Mouse (Mus musculus) hindbrain, embryonic 14.5 days (tissue): Measurements from ENCODE around the gene Cdh13. TPM values are rescaled to one million over a fixed set of nuclear protein-coding genes. Genes with fewer than 3 reads are reported as not detected.

ENCODE experiments used
- ATAC-seq: fragments of 200-750 bp; cut with Nextera tagmentation; 2 replicates; pipeline ENCODE4 v1.8.0; 2017; ENCODE audit warnings: moderate number of reproducible peaks, mild to moderate bottlenecking, moderate TSS enrichment, moderate library complexity; ENCODE audit not compliant: low FRiP score
- DNase-seq: peaks from one replicate; pipeline ENCODE4 v3.0.0-alpha.2; 2015; ENCODE audit warnings: low spot score
- H3K27ac ChIP-seq: fragments of 300-500 bp; sonication (generic); 2 replicates; pipeline ENCODE4 v1.5.1; 2014; ENCODE audit warnings: mild to moderate bottlenecking, moderate library complexity
- H3K27me3 ChIP-seq: fragments of 300-500 bp; sonication (generic); 2 replicates; pipeline ENCODE4 v1.6.1; 2014; ENCODE audit warnings: mild to moderate bottlenecking, low read length, mixed read lengths; ENCODE audit not compliant: control insufficient read depth, insufficient read depth
- H3K36me3 ChIP-seq: fragments of 300-500 bp; sonication (generic); replicated peaks from 2 replicates; pipeline ENCODE4 v1.6.1; 2014; ENCODE audit not compliant: control insufficient read depth, insufficient read depth
- H3K4me1 ChIP-seq: fragments of 300-500 bp; sonication (generic); replicated peaks from 2 replicates; pipeline ENCODE4 v1.6.1; 2014; ENCODE audit warnings: antibody characterized with exemption, low read length, mixed read lengths; ENCODE audit not compliant: control insufficient read depth, insufficient read depth
- H3K4me2 ChIP-seq: fragments of 300-500 bp; sonication (generic); replicated peaks from 2 replicates; pipeline ENCODE4 v1.6.1; 2014; ENCODE audit warnings: mild to moderate bottlenecking, moderate library complexity
- H3K4me3 ChIP-seq: fragments of 300-500 bp; sonication (generic); replicated peaks from 2 replicates; pipeline ENCODE4 v1.5.1; 2014; ENCODE audit warnings: mild to moderate bottlenecking, low read length
- H3K9ac ChIP-seq: fragments of 300-500 bp; sonication (generic); 2 replicates; pipeline ENCODE4 v1.6.1; 2014
- H3K9me3 ChIP-seq: fragments of 300-500 bp; sonication (generic); 2 replicates; pipeline ENCODE4 v1.6.1; 2016; ENCODE audit warnings: low read length; ENCODE audit not compliant: control insufficient read depth
- WGBS: fragments of 180-500 bp; shearing (Covaris S2); extraction: QIAGEN DNeasy Blood & Tissue Kit; methylation state at CpG from one replicate; pipeline ENCODE4 v1.1.7; 2014; 5-methylcytosine and 5-hydroxymethylcytosine counted together
- polyA plus RNA-seq: library from polyadenylated mRNA; unstranded; fragments of >200 nt; fragmentation: Nextera tagmentation; extraction: Ambion mirVana; gene quantifications from 2 replicates; pipeline ENCODE4 v1.2.1, GENCODE M21; 2014

The Cdh13 gene
- polyA plus RNA-seq, 1 experiment from 2014 or later, result 134 TPM

DNA sequence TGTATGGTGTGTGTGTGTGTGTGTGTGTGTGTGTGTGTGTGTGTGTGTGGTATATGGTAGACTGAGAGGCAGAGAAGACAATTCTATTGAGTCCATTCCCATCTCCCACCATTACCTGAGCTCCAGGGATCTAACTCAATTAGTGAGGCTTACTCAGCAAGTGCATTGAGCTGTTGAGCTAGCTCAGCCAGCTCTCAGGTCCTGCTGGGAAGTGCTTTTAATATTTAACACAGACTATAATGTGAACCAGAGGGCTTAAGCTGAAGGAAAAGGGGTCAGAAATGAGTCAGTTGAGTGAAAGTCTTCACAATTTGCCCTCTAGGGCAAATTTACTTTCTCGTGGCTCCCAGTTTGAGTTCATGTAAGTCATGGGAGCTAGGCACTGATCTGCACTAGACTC, 297.7 kb downstream of the Cdh13 start:
- Histone ChIP-seq H3K27me3 (no peaks in the 10 kb centered on the region), H3K4me3 (no peak overlapping the region), H3K9ac (no peak overlapping the region), H3K36me3 (no peaks in the 10 kb centered on the region), H3K27ac (no peak overlapping the region), H3K4me2 (no peak overlapping the region), H3K9me3 (no peaks in the 10 kb centered on the region), H3K4me1 (no peaks in the 10 kb centered on the region)
- WGBS, result 86% methylated on average over 1 of the region's 1 CpGs
- DNase-seq (no peak), ATAC-seq (no peak)

DNA sequence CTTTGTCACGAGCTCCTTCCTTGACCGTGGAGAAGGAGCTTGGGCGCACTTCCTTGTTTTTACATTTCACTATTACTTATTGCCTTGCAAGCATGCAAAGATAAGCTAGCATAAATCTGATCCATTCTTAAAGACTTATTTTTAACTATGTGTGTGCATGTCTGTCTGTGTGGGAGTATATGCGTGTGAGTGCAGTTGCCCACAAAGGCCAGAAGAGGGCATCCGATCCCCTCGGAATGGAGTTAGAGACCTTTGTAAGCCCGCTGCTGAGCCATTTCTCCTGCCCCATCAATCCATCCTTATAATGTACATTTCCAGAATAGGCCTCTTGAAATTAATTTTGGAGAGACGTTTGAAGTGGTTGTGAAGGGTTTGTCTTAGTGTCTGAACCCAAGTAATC, 298.7 kb downstream of the Cdh13 start:
- no peak for ATAC-seq
- Histone ChIP-seq H3K27me3 (no peaks in the 10 kb centered on the region), H3K4me3 (no peak overlapping the region), H3K9ac (no peak overlapping the region), H3K9me3 (no peaks in the 10 kb centered on the region), H3K27ac (no peak overlapping the region), H3K36me3 (no peaks in the 10 kb centered on the region), H3K4me1 (no peaks in the 10 kb centered on the region), H3K4me2 (no peak overlapping the region)
- WGBS, result 96% methylated on average over 8 of the region's 8 CpGs
- DNase-seq, result no peak

DNA sequence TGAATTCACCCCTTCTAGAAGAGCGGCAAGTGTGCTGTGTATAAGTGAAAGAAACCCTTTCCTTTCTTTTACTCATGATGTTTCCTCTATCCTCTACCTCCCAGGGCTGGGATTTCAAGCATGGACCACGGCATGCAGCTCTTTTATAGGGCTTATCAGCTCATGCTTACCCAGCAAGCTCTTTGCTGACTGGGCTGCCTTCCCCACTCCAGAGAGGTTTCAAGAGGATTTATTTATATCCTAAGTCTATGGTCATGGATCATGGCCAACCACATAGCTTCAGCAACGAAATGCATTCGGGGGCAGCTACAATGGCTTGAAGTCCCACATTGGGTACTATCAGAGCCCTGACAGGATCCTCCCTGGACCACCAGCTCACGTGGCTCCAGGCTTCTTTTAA, 304.4 kb downstream of the Cdh13 start:
- no peak overlapping the region for H3K9ac ChIP-seq
- no peaks in the 10 kb centered on the region for H3K36me3 ChIP-seq
- H3K4me3 ChIP-seq, result no peak overlapping the region
- DNase-seq (no peak), ATAC-seq (no peak)
- no peak overlapping the region for H3K27ac ChIP-seq
- H3K27me3 ChIP-seq, result no peaks in the 10 kb centered on the region
- no peaks in the 10 kb centered on the region for H3K9me3 ChIP-seq
- no peak overlapping the region for H3K4me2 ChIP-seq
- no peaks in the 10 kb centered on the region for H3K4me1 ChIP-seq
- 89% methylated on average over 5 of the region's 5 CpGs for WGBS

DNA sequence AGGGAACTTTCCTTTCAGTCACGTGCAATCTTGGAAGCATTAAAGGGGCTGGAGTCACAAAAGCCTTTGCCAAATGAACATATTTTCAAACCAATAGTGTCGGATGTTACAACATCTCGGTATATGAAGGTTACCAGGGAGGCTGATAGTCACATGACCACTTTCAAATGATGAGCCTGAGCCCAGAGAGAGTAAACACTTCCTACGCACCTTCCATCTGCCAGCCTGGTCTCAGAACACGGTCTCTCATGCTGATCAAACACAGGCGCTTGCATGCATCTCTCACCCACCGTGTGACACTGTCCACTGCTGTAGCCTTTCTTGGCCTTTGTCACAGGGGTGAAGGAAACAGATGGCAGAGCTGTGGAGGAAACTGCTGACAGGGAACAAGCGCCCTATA, 313.3 kb downstream of the Cdh13 start:
- ATAC-seq (no peak), DNase-seq (no peak)
- WGBS, result 83% methylated on average over 8 of the region's 8 CpGs
- Histone ChIP-seq H3K36me3 (no peaks in the 10 kb centered on the region), H3K27me3 (no peaks in the 10 kb centered on the region), H3K4me3 (no peak overlapping the region), H3K9me3 (no peaks in the 10 kb centered on the region), H3K4me2 (no peak overlapping the region), H3K9ac (no peak overlapping the region), H3K27ac (no peak overlapping the region), H3K4me1 (no peaks in the 10 kb centered on the region)

DNA sequence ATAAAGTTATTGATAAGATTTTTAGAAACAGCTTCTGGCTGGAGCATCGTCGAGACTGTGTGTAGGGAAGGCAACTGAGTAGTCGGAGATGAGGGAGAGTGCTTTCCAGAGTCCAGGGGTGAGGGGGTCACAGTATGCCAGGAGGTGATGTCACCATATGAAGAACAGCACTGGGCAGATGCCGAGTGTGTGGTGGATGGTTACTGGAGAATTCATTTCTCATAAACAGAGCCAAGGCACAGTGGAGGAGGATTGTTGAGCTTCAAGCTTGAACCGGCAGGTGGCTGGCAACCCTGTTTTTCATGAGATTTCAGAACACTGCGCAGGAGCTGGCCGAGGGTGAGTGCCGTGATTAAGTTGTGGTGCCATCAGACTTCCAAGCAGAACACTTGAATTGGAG, 317.8 kb downstream of the Cdh13 start:
- WGBS, result 85% methylated on average over 8 of the region's 8 CpGs
- Histone ChIP-seq H3K4me1 (no peaks in the 10 kb centered on the region), H3K27ac (no peak overlapping the region), H3K4me2 (no peak overlapping the region), H3K27me3 (no peaks in the 10 kb centered on the region), H3K4me3 (no peak overlapping the region), H3K9ac (no peak overlapping the region), H3K36me3 (no peaks in the 10 kb centered on the region), H3K9me3 (no peaks in the 10 kb centered on the region)
- no peak for DNase-seq
- no peak for ATAC-seq

DNA sequence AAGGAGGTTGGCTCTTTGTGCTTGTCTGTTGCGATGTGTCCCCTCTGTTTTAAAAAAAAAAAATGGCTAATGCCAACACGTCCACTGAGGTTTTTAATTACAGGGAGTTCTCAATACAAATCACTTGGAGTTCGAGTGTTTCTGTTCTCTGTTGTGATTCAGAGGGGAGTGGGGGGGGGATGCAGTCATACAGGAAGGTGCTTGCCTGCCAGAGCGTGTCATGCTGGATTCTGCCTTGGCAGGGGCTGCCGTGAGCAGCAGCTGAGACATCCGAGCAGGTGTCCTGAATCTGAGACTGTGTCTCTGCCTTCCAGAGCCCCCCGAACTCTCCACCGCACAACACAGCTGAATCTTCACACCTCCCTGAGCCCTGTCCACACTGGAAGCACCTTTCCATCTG, 318.5 kb downstream of the Cdh13 start:
- ATAC-seq (no peak), DNase-seq (no peak)
- Histone ChIP-seq H3K36me3 (no peaks in the 10 kb centered on the region), H3K4me2 (no peak overlapping the region), H3K27me3 (no peaks in the 10 kb centered on the region), H3K9me3 (no peaks in the 10 kb centered on the region), H3K4me3 (no peak overlapping the region), H3K4me1 (no peaks in the 10 kb centered on the region), H3K27ac (no peak overlapping the region), H3K9ac (no peak overlapping the region)
- 56% methylated on average over 8 of the region's 8 CpGs for WGBS

DNA sequence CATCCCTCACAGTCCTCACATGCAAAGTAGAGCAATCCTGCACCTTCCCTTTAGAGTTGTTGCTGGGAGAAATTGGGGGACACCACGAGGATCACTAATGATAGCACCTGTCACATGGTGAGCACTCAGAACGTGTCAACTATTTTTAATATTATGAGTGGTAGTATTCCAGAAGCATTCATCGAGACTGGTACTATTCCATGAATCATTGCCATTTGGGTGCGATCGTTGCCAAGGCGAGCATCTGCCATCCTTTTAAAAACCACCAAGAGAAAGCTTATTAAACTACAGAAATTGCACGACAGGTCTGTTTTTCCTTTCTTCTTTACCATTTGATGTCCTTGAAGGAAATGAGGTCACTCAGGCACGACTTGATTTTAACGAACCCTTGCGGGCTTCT, 328.0 kb downstream of the Cdh13 start:
- no peak for ATAC-seq
- H3K4me3 ChIP-seq, result no peak overlapping the region
- no peaks in the 10 kb centered on the region for H3K36me3 ChIP-seq
- no peak overlapping the region for H3K4me2 ChIP-seq
- no peaks in the 10 kb centered on the region for H3K4me1 ChIP-seq
- no peaks in the 10 kb centered on the region for H3K27me3 ChIP-seq
- H3K9me3 ChIP-seq, result no peaks in the 10 kb centered on the region
- DNase-seq, result no peak
- H3K9ac ChIP-seq, result no peak overlapping the region
- no peak overlapping the region for H3K27ac ChIP-seq
- whole genome bisulfite sequencing, result 80% methylated on average over 10 of the region's 10 CpGs

DNA sequence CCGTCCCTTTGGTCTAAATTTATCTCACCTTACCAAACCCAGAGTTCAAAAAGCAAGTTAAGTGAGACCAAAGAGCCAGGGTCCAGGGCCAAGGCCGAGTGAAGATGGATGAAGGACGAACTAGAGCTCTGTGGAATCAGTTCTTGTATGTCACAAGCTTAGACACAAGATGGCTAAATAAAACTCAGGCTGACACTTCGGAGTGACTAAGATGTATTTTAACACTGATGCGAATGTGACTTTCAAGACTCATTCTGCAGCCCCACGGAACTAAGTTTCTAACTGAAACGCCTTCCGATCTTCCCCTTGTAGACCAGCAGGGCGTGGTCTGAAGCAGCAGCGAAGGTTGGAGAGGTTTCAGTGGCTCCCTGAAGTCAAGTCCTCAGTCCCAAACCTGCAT, 334.7 kb downstream of the Cdh13 start:
- 95% methylated on average over 10 of the region's 10 CpGs for WGBS
- H3K36me3 ChIP-seq, result no peaks in the 10 kb centered on the region
- H3K27ac ChIP-seq, result no peak overlapping the region
- DNase-seq (no peak), ATAC-seq (no peak)
- H3K4me1 ChIP-seq, result no peaks in the 10 kb centered on the region
- no peaks in the 10 kb centered on the region for H3K27me3 ChIP-seq
- H3K9me3 ChIP-seq, result no peaks in the 10 kb centered on the region
- H3K4me2 ChIP-seq, result no peak overlapping the region
- H3K9ac ChIP-seq, result no peak overlapping the region
- no peak overlapping the region for H3K4me3 ChIP-seq

DNA sequence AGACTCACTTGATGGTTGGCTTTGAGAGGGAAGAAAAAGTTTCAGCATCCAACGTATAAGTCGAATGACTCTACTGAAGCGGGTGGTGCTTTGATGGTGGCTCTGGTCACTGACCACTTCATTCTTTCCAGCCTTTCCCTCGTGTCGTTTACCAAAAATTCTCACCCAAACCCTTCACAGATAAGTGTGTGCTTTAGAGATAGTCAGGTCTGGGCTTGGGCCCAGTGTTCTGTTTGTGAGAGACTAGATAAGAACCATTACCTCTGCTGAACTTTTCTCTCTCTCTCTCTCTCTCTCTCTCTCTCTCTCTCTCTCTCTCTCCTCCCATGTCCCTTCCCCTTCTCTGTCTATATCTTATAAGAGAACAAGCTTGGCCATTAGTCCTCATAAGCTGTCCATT, 342.9 kb downstream of the Cdh13 start:
- ATAC-seq, result no peak
- Histone ChIP-seq H3K4me2 (no peak overlapping the region), H3K36me3 (no peaks in the 10 kb centered on the region), H3K4me1 (no peaks in the 10 kb centered on the region), H3K27me3 (no peaks in the 10 kb centered on the region), H3K4me3 (no peak overlapping the region), H3K9me3 (no peaks in the 10 kb centered on the region), H3K9ac (no peak overlapping the region), H3K27ac (no peak overlapping the region)
- WGBS, result 90% methylated on average over 5 of the region's 5 CpGs
- no peak for DNase-seq

DNA sequence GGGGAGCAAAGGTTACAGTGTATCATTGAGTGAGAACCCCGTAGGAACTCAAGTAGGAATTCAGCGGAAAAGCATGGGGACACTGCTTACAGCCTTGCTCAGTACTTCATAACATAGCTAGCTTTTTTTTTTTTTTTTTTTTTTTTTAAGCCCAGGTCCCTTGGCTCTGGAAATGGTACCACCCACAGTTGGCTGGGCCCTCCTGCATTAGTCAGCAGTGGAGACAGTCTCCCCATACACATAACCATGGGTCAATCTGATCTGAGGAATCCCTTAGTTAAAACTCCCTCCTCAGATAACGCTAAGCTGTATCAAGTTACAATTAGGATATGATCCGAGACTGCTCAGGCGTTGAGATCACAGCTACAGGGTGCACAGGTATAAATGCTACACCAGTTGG, 344.2 kb downstream of the Cdh13 start:
- no peak for DNase-seq
- no peaks in the 10 kb centered on the region for H3K27me3 ChIP-seq
- H3K4me1 ChIP-seq, result no peaks in the 10 kb centered on the region
- no peak overlapping the region for H3K4me3 ChIP-seq
- no peak overlapping the region for H3K9ac ChIP-seq
- no peak for ATAC-seq
- H3K9me3 ChIP-seq, result no peaks in the 10 kb centered on the region
- H3K27ac ChIP-seq, result no peak overlapping the region
- H3K4me2 ChIP-seq, result no peak overlapping the region
- no peaks in the 10 kb centered on the region for H3K36me3 ChIP-seq
- whole genome bisulfite sequencing, result 87% methylated on average over 5 of the region's 5 CpGs
